Mouse (Mus musculus) right cerebral cortex, adult 2 months (tissue): ENCODE data around the gene Eif6.
A peak's percentile ranks its signal among the peaks of the same experiment; 100 is the strongest.
"Not testable (repeated sequence)": the region's sequence is repeated elsewhere in the genome, so short reads cannot be mapped to it uniquely, and the experiment has no call there.

Experiments
- DNase-seq, 2 experiments: peaks; one replicate each; pipeline ENCODE4 v3.0.0; 2021 to 2022; ENCODE audit warnings: low spot score in 2 of 2

The Eif6 gene

GRCm38 (mm10) chr2:155826630-155827424 is at the start of gene Eif6:
Gene Eif6 (minus strand): TSS chr2:155826925.
- DNase-seq: peak; percentile 82

- DNase-seq: no peak
Measured at GRCm38 (mm10) chr2:155873636-155874035, 46.9 kb upstream of the Eif6 start.

- DNase-seq: no peak
Measured at GRCm38 (mm10) chr2:155872930-155873507, 46.3 kb upstream of the Eif6 start.

- no peak for DNase-seq
Measured at GRCm38 (mm10) chr2:155872486-155872885, 45.8 kb upstream of the Eif6 start.

- DNase-seq: no peak
Measured at GRCm38 (mm10) chr2:155869772-155870171, 43.0 kb upstream of the Eif6 start.

- DNase-seq: no peak
Measured at GRCm38 (mm10) chr2:155868320-155868719, 41.6 kb upstream of the Eif6 start.

GRCm38 (mm10) chr2:155863301-155863867 is 36.7 kb upstream of the Eif6 start:
- DNase-seq: no peak

GRCm38 (mm10) chr2:155862573-155863300 is 36.0 kb upstream of the Eif6 start:
- peak in 1 of 2 experiments; percentile 15 for DNase-seq

- DNase-seq: no peak
Measured at GRCm38 (mm10) chr2:155861581-155861980, 34.9 kb upstream of the Eif6 start.

- DNase-seq: no peak
Measured at GRCm38 (mm10) chr2:155860102-155860501, 33.4 kb upstream of the Eif6 start.

- no peak for DNase-seq
Measured at GRCm38 (mm10) chr2:155852536-155852935, 25.8 kb upstream of the Eif6 start.

GRCm38 (mm10) chr2:155850120-155850519 is 23.4 kb upstream of the Eif6 start:
- DNase-seq: no peak

GRCm38 (mm10) chr2:155849464-155849863 is 22.7 kb upstream of the Eif6 start:
- DNase-seq: no peak

- DNase-seq: peak; percentile 85 to 87
Measured at GRCm38 (mm10) chr2:155848291-155848690, 21.6 kb upstream of the Eif6 start.

- no peak for DNase-seq
Measured at GRCm38 (mm10) chr2:155846930-155847329, 20.2 kb upstream of the Eif6 start.

GRCm38 (mm10) chr2:155838961-155839360 is 12.2 kb upstream of the Eif6 start:
- DNase-seq: no peak

- no peak for DNase-seq
Measured at GRCm38 (mm10) chr2:155837961-155838360, 11.2 kb upstream of the Eif6 start.

- DNase-seq: no peak
Measured at GRCm38 (mm10) chr2:155834732-155835131, 8.0 kb upstream of the Eif6 start, which contains the start of gene Fam83c. Gene Fam83c (minus strand): TSS chr2:155834854.

GRCm38 (mm10) chr2:155832087-155832486 is 5.4 kb upstream of the Eif6 start:
- DNase-seq: not testable (repeated sequence)

GRCm38 (mm10) chr2:155831302-155831701 is 4.6 kb upstream of the Eif6 start:
- no peak for DNase-seq

GRCm38 (mm10) chr2:155830841-155831240 is 4.1 kb upstream of the Eif6 start:
- DNase-seq: no peak
